Mouse (Mus musculus): ENCODE measurements around the gene Fam120b.

The Fam120b gene

DNA sequence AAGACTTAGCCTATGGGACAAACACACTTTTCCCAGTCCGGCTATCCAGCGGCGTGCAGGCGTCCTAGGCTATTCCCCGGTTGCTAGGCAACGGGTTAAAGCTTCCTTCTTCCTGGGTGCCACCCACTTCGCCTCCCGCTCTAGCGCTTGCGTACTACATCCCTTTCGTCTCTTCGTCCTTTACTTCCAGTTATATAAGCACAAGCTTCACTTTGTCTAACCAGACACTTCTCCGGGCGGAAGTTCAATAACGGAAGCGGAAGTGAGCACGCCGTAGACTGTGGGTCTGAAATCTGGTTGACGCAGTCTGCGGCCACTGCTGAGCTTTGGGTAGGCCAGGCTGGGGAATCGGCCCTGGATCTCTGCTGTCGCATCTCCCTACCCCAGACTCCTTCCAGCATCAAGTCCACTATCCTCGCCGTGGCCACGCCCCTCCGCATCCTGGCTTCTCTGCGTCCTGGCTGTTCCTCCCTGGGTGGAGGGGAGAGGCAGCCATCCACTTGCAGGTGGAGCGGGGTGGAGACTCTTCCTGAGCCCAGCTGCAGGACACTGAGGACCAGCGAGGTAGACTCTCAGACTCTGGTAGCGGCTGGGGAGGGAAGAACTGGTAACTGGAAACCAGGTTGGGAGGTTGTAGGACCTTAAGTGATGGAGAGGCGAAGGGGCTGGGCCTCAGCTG, at the start of gene Fam120b:
Fam120b (plus strand) TSS at position 206 of the 679 bp plus-strand sequence.
- in situ Hi-C loops (cut with MseI, MboI) = loop anchor here (25.0 kb wide), 1 partner anchor 334 kb away; no protein-coding TSS in a partner anchor

DNA sequence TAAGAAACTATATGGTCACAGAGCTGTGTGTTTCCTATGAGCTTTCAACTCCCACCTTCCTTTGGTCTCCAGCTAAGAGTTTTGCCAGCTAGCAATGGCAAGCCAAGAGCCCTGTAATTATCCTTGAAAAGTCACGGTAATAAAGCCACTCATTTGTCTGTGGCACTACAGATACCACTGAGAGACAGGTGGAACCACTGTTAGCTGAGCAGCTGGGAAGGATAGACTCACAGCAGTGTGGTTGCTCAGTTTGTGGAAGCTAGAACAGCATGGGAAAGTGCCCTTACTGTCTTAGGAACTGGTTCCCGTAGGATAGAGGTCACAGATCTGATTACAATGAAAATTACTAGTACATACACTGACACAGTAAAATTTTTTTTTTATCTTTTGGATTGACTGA, 45.9 kb upstream of the Fam120b start:
- in situ Hi-C loops (cut with MseI, MboI) = no loop called here

DNA sequence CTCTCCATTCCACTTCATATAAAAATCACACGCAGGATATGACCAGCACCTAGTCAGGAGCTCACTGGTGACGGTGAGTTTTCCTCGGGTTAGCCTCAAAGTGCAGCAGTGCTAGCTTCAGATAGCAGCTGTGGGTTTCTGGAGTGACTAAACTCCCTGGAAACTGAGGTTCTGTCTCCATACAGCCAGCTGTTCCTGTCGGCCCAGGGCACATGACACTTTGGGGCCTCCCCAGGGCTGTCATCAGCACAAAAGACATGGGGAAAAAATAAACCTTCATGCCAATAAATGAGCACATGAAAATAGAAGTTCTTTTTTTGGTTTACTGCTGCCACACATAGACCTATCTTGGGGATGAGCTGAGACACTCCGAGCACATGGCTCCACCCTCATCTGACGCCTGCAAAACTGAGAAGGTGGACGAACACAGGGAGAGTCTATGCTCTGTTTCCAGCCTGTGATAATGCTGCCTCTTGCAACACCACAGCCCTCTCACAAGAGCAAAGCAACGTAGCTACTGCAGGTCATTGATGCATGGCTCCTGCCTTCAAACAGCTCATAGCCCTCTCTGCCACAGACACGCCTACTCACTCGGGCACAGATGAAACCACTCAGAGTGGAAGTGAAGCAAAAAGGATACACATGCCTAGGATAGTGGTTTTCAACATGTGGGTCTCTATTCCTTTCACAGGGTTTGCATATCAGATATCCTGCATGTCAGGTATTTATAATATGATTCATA, 43.0 kb upstream of the Fam120b start:
- in situ Hi-C loops (cut with MseI, MboI) = no loop called here

DNA sequence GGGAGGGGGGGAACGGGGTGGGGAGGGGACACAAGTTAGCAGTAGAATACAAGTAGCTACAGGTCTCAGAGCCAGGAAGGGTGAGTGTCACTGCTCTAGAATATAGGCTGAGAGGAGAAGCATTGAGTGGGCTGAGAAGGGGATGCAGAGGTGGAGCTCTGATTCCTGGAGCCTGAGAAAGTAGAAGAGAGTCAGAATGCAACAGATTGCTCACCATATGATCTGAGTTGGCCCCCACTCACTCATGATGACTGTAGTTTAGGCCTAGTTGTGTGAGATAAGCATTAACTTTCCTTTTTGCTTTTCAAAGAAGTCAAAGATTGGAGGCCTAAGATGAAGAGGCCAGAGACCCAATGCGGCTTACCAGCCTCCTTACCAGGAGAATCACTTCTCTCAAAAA, 42.0 kb upstream of the Fam120b start:
- in situ Hi-C loops (cut with MseI, MboI) = no loop called here

DNA sequence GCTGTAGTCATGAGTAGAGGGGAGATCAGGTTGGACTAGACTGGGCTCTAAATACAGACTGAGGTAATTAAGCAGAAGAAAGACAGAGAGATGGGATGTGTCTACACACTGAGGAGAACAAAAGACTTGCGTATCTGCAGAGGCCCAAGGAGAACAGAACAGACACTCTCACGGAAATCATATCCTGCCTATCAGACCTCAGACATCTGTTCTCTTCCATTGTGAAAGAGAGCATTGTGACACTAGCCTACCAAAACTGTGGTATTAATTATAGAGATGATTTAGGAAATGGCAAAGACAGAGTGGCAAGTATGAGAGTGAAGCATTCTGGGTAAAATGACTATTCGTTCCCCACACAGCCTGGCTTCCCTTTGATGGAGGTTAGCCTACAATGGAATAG, 40.9 kb upstream of the Fam120b start:
- in situ Hi-C loops (cut with MseI, MboI) = no loop called here

DNA sequence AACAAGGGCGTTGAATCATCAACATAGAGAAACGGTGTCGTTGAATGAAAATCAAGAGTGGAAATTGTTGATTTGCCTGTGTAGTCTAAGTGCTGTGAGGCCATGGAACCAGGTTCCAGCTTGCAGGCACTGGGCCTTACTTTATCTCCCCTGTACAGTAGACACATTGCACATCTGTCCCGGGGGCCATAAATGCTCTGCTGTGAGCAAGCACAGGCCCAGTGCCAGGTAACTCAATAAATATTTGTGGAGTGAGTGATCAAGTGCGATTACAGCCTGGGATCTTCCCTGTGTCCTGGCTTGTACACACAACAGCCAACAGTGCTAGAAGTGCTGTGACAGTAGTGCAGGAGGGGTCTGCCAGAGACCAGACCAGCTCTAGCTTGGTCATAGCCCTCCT, 39.5 kb upstream of the Fam120b start:
- in situ Hi-C loops (cut with MseI, MboI) = no loop called here

DNA sequence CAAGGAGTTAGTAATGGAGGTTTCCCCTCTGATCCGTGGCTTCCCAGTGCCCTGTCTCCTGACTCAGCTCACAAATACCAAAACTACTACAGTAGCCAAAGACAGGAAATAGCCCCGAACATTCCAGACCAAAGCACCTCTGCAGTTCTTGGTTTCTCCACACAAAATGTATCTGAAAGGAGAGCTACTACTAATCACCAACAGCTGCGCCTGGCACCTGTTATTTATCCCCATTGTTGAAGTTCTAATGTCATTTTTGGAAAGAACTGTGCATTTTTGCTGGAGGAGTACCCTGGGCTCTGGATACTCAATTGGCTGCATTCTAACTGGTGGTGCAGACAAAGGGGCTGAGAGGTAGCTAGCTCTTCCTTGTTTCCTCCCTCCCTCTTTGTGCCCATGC, 38.9 kb upstream of the Fam120b start:
- in situ Hi-C loops (cut with MseI, MboI) = no loop called here

DNA sequence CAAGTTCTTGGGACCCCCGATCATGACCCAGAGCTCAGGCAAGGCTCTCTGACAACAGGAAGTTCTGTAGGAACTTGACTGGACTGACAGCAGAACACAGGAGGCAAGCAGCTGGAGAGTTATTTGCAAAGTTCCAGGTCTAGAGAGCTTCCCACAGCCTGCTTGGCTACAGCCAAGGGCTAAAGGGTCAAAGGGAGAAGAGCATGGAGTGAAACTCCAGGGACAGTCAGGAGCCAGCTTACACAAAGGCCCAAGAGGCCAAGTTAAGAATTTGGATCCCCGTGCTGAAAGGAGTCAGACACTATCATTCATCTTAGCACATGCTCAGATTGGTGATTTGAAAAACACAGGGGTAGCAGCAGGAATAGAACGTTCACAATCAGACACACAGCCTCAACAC, 32.3 kb upstream of the Fam120b start:
- in situ Hi-C loops (cut with MseI, MboI) = no loop called here

DNA sequence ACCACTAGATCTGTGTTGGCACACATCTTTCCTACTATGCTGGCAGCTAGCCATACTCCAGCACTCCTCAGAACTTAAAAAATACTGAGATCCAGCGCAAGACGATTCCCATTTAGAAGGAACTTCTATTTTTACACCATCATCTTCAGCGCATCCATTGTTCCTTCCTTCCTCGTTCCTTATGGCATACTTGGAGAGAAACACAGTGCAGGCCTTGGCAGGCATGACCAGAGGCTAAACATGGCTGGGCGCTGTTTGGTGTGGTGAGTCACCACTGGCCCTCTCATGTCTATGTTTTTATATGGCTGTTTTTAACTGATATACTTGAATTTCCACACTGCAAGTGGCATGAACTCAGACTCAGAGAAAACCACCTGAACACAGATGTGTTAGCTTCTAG, 30.4 kb upstream of the Fam120b start:
- in situ Hi-C loops (cut with MseI, MboI) = no loop called here

DNA sequence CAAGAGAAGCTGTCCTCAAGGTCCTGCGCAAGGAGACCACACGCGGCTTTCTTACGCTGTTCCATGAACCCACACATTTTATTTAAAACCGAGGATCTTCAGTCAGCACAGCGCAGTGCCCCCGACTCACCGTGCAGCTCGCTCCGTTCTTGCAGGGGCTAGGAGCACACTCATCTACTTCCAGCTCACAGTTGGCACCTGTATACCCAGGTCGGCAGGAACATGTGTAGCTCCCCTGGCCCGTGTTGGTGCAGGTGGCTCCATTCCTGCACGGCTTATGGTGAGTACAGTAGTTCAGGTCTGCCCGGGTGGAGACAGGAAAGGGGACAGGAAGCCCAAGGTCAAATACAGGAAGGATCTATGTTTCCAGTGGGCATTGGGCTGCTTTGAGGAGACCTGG, 25.6 kb upstream of the Fam120b start:
- in situ Hi-C loops (cut with MseI, MboI) = no loop called here

DNA sequence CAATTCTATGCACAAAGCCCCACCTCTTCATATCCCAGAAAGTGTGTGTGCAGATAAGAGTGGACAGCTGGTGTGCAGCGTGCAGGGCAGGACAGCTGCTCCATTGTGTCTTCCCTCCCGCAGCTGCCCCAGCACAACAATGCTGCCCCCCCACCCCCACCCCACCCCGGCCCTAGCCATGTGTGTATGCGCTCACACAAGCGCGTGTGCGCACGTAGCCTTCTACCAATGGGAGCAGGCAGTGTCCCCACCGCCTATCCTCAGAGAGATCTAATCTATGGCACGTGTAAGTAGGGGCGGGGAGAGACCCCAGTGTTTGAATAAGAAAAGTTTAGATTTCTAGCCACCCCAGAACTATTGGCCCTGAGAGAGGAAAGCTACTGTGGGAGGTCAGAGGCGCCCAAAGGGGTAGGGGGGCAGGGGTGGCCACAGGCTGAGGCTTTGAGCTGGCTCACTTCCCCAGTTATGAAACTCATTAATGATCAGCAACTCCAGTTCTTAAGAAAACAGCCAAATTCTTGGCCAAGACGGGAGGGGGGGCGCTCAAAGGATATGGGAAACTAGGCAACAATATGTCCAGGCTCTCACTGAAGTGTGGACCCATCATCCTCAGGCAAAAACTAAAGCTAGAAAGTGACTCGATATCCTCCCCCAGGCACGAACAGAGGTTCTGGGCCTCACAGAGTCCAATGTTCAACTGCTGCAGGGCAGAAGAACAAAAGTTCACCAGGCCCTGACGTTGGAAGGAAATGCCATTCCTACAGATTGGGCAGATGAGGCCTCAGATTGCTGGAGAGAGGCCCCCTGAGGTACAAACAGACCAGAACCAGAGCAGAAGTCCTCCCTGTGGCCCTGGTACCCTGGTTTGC, 23.8 kb upstream of the Fam120b start:
- in situ Hi-C loops (cut with MseI, MboI) = no loop called here

DNA sequence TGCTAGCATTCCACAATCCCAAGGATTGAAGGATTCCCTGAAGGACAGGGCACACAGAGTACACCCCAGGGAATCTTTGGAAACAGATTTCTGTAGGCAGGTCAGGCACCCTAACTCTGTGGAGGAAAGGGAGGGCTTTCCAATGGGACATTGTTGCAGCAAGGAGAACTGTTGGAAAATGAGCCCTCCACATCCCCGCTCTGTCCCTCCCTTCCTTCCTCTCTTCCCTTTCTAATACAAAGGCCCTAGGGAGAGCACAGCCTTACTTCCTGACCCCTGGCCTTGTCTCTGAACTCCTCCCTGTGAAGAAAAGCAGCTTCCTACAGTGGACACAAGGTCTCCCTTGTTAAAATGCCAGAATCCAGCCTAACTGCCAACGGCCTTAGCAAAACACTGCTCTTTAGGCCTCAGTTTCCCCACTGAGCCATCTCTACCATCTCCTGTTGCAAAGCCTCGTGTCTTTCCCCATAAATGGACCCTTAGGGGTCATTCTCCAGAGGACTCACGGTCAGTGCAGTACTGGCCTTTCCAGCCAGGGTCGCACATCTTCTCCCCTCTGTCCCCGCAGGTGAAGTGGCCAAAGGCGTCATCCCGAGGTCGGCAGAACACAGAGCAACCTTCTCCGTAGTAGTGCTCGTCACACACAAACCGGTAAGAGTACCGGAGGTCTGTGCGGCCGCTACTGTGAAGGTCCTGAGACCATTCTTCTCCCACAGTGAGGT, 22.9 kb upstream of the Fam120b start:
- in situ Hi-C loops (cut with MseI, MboI) = no loop called here

DNA sequence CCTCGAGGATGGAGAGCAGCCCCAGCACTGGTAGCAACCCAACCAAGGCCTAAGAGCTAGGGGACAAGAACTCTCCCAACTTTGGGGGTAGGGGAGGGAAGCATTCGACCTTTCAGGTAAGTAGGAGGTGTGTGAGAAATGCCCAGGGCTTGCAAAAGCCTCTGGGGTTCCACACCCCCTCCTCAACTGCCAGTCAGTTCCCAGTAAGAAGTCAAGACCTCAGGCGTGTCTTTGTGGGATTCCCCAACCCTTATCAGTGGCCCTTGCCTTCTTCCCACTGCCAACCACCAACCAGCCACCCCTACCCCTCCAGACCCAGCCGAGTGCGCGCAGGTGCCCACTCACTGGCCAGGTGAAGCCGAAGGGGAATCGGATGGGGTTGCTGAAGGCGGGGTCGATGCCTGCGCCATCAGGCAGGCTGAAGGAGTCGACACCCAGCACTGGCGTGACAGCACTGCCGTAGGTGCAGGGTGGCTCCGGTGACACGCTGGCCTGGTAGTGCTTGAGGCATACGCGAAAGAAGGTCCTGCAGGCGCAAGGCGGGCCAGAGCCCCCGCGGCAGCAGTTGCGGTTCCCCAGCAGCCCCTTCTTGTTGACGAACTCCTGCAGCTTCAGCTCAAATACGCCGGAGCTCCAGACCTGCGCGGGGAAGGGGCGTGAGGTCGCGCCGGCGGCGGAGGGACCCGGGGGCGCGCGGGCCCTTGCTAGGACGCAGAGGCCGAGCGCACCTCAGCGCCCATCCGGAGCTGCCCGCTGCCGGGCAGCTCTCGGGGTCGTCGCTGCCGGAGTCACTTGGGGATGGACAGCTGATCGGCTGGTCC, 21.5 kb upstream of the Fam120b start:
- in situ Hi-C loops (cut with MseI, MboI) = loop anchor here (25.0 kb wide), 1 partner anchor 312 kb away; no protein-coding TSS in a partner anchor

DNA sequence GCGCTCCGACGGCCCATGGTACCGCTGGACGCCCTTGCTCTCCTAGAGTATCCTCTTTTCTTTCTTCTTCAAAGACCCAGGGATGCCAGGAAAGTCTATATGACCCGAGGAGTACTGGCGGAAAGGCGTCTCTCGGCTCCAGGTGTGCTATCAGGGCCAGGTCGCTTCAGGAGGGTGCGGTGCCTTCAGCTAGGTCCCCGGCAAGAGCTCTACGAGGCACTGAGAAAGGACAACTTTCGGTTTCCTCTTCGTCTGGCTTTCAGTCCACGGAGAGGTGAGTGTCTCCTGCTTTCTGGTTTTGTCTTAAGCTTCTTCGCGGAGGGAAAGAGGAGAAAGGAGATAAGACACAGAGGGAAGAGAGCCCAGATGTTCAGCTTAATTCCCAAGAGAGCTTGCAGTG, 20.8 kb upstream of the Fam120b start:
- in situ Hi-C loops (cut with MseI, MboI) = loop anchor here (25.0 kb wide), 1 partner anchor 313 kb away; no protein-coding TSS in a partner anchor

DNA sequence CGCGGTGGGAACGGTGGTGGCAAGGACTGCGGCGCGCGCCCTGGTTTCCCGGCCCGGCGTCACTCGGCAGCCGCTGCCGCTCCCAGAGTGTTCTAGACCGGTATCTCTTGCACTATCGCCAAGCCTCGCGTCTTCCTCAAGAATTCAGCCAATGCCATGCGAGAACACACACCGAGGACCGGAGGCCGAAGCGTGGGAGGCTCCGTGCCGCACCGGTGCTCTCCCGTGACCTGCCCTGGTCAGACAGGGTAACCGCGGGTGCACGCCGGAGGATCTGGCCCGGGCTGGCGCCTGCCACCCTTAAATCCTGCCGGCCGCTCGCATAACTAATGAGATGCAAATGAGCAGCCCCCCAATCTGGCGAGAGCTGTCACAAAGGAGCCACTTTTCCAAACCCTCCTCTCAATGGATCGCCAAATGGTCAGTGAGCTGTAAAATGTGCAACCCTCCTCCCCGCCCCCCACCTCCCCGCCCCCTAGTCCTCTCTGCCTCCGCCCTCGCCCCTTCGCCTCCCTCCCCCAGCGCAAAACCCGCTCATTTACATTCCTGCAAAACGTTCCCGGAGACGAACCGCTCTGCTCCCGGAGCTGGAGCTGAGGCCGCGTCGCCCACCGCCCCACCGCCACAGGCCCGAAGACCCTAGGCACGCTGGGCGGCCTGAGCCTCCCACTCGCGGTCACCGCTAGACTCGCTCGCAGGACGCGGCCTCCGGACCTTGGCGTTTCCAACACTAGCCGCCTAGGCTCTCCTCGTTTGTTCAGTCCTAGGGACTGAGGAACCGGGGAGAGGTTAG, 20.1 kb upstream of the Fam120b start:
- in situ Hi-C loops (cut with MseI, MboI) = loop anchor here (25.0 kb wide), 1 partner anchor 314 kb away; no protein-coding TSS in a partner anchor

DNA sequence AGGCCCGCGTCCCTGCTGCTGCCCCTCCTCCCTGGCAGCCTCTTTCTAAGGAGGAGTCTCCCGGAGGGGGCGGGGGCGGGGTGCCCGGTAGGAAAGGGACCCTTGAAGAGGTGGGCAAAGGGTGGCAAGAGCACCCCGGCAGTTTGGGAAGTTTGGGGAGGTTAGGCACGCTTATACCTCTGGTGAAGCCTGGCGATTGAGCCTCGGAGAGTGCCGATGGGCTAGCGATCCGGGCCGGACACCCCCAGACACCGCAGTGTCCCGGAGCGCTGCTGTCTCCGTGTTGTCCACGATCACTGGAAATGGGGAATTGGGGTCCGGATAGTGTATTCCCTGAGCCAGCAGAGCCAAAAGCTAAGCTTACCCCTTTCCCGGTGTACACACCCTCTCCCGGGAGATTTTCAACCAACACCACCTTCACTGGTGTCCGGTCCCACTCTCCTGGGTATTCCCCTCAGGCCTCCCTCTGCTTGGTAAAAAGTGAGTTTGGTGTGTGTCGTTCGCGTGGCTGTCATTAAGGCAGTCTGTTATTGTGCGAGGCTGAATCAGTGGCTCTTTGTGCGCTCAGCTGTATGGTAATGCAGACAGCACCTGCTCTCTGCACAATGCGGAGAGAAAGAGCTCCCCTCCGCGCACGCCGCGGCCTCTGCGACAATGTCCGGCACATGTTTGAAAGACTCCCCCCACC, 19.4 kb upstream of the Fam120b start, which contains the start of gene Dll1:
Dll1 (minus strand) TSS at position 379 of the 688 bp plus-strand sequence.
- in situ Hi-C loops (cut with MseI, MboI) = loop anchor here (25.0 kb wide), 1 partner anchor 314 kb away; no protein-coding TSS in a partner anchor

DNA sequence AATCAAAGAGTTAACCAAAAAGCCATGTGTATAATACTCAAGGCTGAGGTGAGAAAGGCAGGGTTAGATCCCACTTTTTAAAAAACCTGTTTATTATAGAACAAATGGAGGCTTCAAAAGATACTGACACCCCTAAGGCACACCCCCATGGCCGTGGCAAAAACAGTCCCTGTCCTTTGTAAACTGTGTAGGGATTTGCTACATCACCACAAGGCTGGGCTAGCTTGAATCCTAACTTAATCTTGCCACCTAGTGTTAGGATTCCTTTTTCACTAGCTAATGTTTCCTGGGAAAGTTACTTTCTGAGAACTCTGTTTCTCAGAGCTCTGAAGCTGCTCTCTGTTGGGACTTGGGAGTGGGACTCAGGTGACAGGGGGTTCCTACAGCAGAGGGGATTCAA, 18.1 kb upstream of the Fam120b start:
- in situ Hi-C loops (cut with MseI, MboI) = loop anchor here (25.0 kb wide), 1 partner anchor 316 kb away; no protein-coding TSS in a partner anchor

DNA sequence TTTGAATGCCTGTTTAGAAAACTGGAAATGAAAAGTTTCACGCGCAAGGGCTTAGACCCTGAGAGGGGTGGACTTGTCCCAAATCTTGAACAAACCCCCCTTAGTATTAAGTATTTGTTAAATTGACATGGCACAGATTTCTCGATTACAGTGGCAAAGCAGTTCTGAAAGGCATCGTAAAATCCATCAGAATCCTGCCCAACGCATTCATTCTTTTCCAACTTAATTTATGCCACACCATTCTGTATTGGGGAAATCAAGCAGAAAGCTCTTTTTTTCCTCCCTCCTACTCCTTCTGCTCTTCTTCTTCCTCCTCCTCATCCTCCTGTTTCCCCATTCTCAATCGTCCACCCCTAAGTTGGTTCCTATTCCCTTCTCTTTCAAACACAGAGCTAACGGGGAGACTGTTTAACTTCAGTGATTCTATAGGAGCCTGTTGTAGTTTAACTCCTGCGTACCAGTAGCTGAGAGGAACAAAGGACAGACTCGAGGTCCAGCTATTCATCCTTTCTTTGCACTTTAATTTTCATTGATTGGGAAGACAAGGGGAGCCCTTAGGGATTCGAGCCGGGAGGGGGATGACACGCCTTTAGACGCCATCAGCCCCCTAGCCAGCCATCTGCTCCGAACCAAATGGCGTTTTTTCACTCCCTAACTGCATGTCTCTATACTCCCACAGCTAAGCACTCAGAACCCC, 17.4 kb upstream of the Fam120b start:
- in situ Hi-C loops (cut with MseI, MboI) = loop anchor here (25.0 kb wide), 1 partner anchor 316 kb away; no protein-coding TSS in a partner anchor
